8 mouse cellular contexts compared by ENCODE assay signal in the genomic region with DNA sequence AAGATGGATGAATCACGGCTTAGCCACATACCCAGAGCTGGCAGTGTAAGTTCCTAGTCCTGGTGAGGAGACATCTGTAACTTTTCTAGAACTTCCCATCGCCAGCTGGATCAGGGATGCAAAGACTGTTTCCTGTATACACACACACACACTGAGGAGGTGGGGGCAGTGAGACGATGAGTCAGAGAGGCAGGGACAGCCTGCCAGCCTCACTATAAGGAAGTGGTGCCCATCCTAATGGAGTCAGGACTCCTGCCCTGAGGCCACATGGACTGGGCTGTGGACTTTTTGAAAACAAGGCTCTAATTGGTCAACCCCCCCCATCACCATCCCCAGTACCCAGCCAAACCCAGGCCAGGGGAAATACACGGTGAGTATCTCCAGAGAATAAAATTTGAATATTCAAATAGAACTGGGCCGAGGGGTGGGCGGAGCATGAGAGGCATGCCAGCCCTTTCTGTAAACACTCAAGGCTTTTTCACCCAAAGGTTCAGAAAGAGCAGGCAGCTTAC.
DNase-seq lines count a peak whose midpoint lies in the region; ATAC-seq lines count a peak whose summit lies in the region.

No protein-coding gene starts in this region.

- no peak overlapping the region for H3K4me3 ChIP-seq in heart, embryonic 14.5 days (ENCODE audit: control insufficient read depth in 1 of 2, insufficient read depth in 1 of 2, low read depth in 1 of 2, low read length in 2 of 2)
- H3K4me3 ChIP-seq in heart, embryonic 11.5 days (ENCODE audit: low read depth, low read length): no peak overlapping the region
- no peak overlapping the region for H3K4me3 ChIP-seq in midbrain, embryonic 15.5 days

- DNase-seq in CD4-positive, CD25-positive, alpha-beta regulatory T cell, adult 2 months (ENCODE audit: low read depth, low spot score): peak; percentile 21
- DNase-seq in fibroblast of lung, adult 2 months (ENCODE audit: low read depth): peak; percentile 78
- peak; percentile 53 to 71 for DNase-seq in left cerebral cortex, adult 18-20 months (ENCODE audit: low spot score in 2 of 2)
- DNase-seq in testis, postnatal 10 days (ENCODE audit: low spot score): no peak
- no peak for DNase-seq in cerebellum, adult 8-10 months

- peaks cover 0 to 5% of the 10 kb centered on the region in 2 experiments; a peak in 2 of 4 replicates for H3K4me1 ChIP-seq in heart, embryonic 14.5 days (ENCODE audit: control insufficient read depth in 2 of 2, insufficient read depth in 2 of 2, low read length in 2 of 2)
- H3K4me1 ChIP-seq in heart, embryonic 11.5 days (ENCODE audit: control insufficient read depth, insufficient read depth, low read length): 0 out of 2 replicates have a peak, but pooled peaks cover 2% of the 10 kb centered on the region
- 0 out of 2 replicates have a peak, but pooled peaks cover 2% of the 10 kb centered on the region for H3K4me1 ChIP-seq in midbrain, embryonic 15.5 days

- H3K27ac ChIP-seq in heart, embryonic 14.5 days (replicated peaks in 1 of 2; ENCODE audit: control insufficient read depth in 1 of 2, insufficient read depth in 1 of 2, low read depth in 2 of 2, low read length in 2 of 2): no peak overlapping the region
- H3K27ac ChIP-seq in heart, embryonic 11.5 days (ENCODE audit: low read depth, low read length): no peak overlapping the region
- no peak overlapping the region for H3K27ac ChIP-seq in midbrain, embryonic 15.5 days

- peak; percentile 35; the same call in 1 of the 2 replicates for ATAC-seq in heart, embryonic 14.5 days (ENCODE audit: insufficient number of reproducible peaks, insufficient read depth, low FRiP score, low read depth)
- no peak for ATAC-seq in heart, embryonic 11.5 days (replicated peaks; ENCODE audit: insufficient number of reproducible peaks, low FRiP score, low TSS enrichment)
- ATAC-seq in midbrain, embryonic 15.5 days (replicated peaks): peak; percentile 62; the same call in 1 of the 2 replicates

- no peak overlapping the region for H3K9ac ChIP-seq in heart, embryonic 14.5 days (ENCODE audit: low read length)
- no peak overlapping the region for H3K9ac ChIP-seq in heart, embryonic 11.5 days (ENCODE audit: low read depth, low read length)
- no peak overlapping the region for H3K9ac ChIP-seq in midbrain, embryonic 15.5 days

- 56% methylated on average over 6 of the region's 6 CpGs for WGBS in heart, embryonic 14.5 days
- WGBS in heart, embryonic 11.5 days (ENCODE audit: insufficient replicate concordance): 41% methylated on average over 6 of the region's 6 CpGs
- WGBS in midbrain, embryonic 15.5 days: 47% methylated on average over 6 of the region's 6 CpGs

- H3K9me3 ChIP-seq in heart, embryonic 14.5 days (ENCODE audit: control insufficient read depth, low read length): no peaks in the 10 kb centered on the region
- no peaks in the 10 kb centered on the region for H3K9me3 ChIP-seq in heart, embryonic 11.5 days (replicated peaks; ENCODE audit: control insufficient read depth, low read length)
- no peaks in the 10 kb centered on the region for H3K9me3 ChIP-seq in midbrain, embryonic 15.5 days

- no peaks in the 10 kb centered on the region for H3K36me3 ChIP-seq in heart, embryonic 14.5 days (ENCODE audit: control insufficient read depth, insufficient read depth, low read length)
- no peaks in the 10 kb centered on the region for H3K36me3 ChIP-seq in heart, embryonic 11.5 days (ENCODE audit: control insufficient read depth, insufficient read depth, low read length)
- 0 out of 2 replicates have a peak, but pooled peaks cover 3% of the 10 kb centered on the region for H3K36me3 ChIP-seq in midbrain, embryonic 15.5 days (replicated peaks)

- no peak overlapping the region for H3K4me2 ChIP-seq in heart, embryonic 14.5 days (ENCODE audit: low read length)
- H3K4me2 ChIP-seq in heart, embryonic 11.5 days: no peak overlapping the region
- H3K4me2 ChIP-seq in midbrain, embryonic 15.5 days: no peak overlapping the region

- H3K27me3 ChIP-seq in heart, embryonic 14.5 days (ENCODE audit: control insufficient read depth, insufficient read depth, low read length): no peaks in the 10 kb centered on the region
- H3K27me3 ChIP-seq in heart, embryonic 11.5 days (ENCODE audit: control insufficient read depth, insufficient read depth, low read length): no peaks in the 10 kb centered on the region
- no peaks in the 10 kb centered on the region for H3K27me3 ChIP-seq in midbrain, embryonic 15.5 days (replicated peaks)

Comparison
In these comparisons a context has a peak if more than half of its experiments do, and no peak if none do; other contexts are left out.
1. DNase-seq: peak in CD4-positive, CD25-positive, alpha-beta regulatory T cell, adult 2 months (single experiment), fibroblast of lung, adult 2 months (single experiment) and left cerebral cortex, adult 18-20 months (2 of 2); none in testis, postnatal 10 days (single experiment) and cerebellum, adult 8-10 months (single experiment).